Mouse (Mus musculus) ovary, postnatal 14 days (tissue): ENCODE measurements around the gene Slc25a36.

Experiments used
- DNase-seq: peaks from one replicate; pipeline ENCODE4 v3.0.0; 2022; ENCODE audit warnings: low spot score

Slc25a36 gene

GRCm38 (mm10) chr9:97110571-97111390, at the start of gene Slc25a36:
Gene Slc25a36, minus strand, starts transcription at chr9:97111157.
- peak; percentile 92 for DNase-seq

- DNase-seq, result no peak
These were observed 47.5 kb upstream of the Slc25a36 start for GRCm38 (mm10) chr9:97158412-97158811.

- DNase-seq, result no peak
These were observed 45.0 kb upstream of the Slc25a36 start for GRCm38 (mm10) chr9:97155981-97156380.

GRCm38 (mm10) chr9:97154956-97155355, 44.0 kb upstream of the Slc25a36 start:
- DNase-seq, result no peak

- no peak for DNase-seq
These were observed 42.0 kb upstream of the Slc25a36 start for GRCm38 (mm10) chr9:97153006-97153405.

- no peak for DNase-seq
These were observed 36.3 kb upstream of the Slc25a36 start for GRCm38 (mm10) chr9:97147270-97147669.

GRCm38 (mm10) chr9:97145351-97145750, 34.4 kb upstream of the Slc25a36 start:
- DNase-seq, result no peak

- no peak for DNase-seq
These were observed 32.5 kb upstream of the Slc25a36 start for GRCm38 (mm10) chr9:97143416-97143815.

GRCm38 (mm10) chr9:97142558-97142957, 31.6 kb upstream of the Slc25a36 start:
- DNase-seq, result no peak

GRCm38 (mm10) chr9:97141723-97142122, 30.8 kb upstream of the Slc25a36 start:
- no peak for DNase-seq

GRCm38 (mm10) chr9:97140145-97140932, 29.4 kb upstream of the Slc25a36 start:
- no peak for DNase-seq

- no peak for DNase-seq
These were observed 26.7 kb upstream of the Slc25a36 start for GRCm38 (mm10) chr9:97137678-97138077.

GRCm38 (mm10) chr9:97137116-97137515, 26.2 kb upstream of the Slc25a36 start:
- no peak for DNase-seq

- no peak for DNase-seq
These were observed 24.9 kb upstream of the Slc25a36 start for GRCm38 (mm10) chr9:97135866-97136265.

- peak; percentile 13 for DNase-seq
These were observed 22.2 kb upstream of the Slc25a36 start for GRCm38 (mm10) chr9:97133178-97133577.

GRCm38 (mm10) chr9:97130001-97130400, 19.0 kb upstream of the Slc25a36 start:
- no peak for DNase-seq

- no peak for DNase-seq
These were observed 13.2 kb upstream of the Slc25a36 start for GRCm38 (mm10) chr9:97123934-97124692.

- no peak for DNase-seq
These were observed 10.5 kb upstream of the Slc25a36 start for GRCm38 (mm10) chr9:97121432-97121831.

- DNase-seq, result no peak
These were observed 3.3 kb upstream of the Slc25a36 start for GRCm38 (mm10) chr9:97114271-97114670.

- DNase-seq, result no peak
These were observed 2.6 kb upstream of the Slc25a36 start for GRCm38 (mm10) chr9:97113555-97113929.

- no peak for DNase-seq
These were observed 2.0 kb upstream of the Slc25a36 start for GRCm38 (mm10) chr9:97112797-97113554.

- no peak for DNase-seq
These were observed 1.3 kb upstream of the Slc25a36 start for GRCm38 (mm10) chr9:97112238-97112637.
